ENCODE assay signal across 9 mouse cellular contexts in the genomic region with DNA sequence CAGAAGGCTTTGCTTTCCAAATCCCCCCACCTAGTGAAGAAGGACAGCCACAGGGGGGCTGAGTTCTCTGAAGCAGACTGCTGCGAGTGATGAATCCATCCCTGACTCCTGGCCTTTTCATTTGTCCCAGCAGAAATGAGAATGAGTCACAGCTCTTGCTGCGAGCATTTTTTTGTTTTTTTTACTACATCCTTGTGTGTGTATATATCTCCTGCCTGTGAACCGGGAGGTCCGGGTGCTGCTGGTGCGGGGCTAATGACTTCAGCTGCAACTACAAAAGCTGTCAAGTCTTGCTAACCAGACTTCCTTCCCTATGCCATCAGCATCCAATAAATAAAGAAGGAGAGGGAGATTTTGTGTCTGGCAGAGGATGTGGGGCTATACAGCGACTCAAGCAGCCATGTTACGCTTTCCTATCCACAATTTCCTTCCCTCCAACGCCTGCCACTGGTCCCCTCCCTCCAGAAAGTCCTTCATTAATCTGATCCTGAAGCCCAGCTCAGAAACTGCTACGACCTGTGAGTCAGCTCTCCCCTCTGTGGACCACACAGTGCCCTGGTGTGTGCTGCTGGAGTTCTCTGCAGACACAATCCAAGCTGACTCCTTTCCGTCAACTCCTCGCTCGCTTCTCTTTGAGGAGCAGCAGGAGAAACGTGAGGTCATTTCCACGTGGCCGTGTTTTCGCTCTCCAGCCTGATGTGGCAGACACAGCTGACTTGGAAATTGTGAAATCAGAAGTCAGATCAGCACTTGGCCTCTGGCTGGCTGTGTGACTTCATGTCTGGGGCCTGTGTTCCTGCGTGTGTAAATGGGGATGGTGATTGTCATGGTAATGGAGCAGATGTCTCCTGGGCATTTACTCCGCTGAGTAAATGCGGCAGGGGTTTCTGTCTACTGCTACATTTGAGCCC. TPM values are rescaled to one million over a fixed set of nuclear protein-coding genes. Genes with fewer than 3 reads are reported as not detected.
DNase-seq lines count a peak whose midpoint lies in the region; ATAC-seq lines count a peak whose summit lies in the region.
"Had no signal": no experiment of that assay in that cellular context is flagged by ENCODE, and none has a peak within 500 bp of the region (broad histone marks: within the 10 kb centered on the region; RNA-seq: fewer than 3 reads in every experiment).

No protein-coding gene starts in this region.

- peak; percentile 69 for ATAC-seq in forebrain, embryonic 13.5 days
- ATAC-seq in midbrain, embryonic 16.5 days = peak; percentile 55; the same call in 1 of the 2 replicates

- H3K9me3 ChIP-seq in forebrain, embryonic 13.5 days (replicated peaks) = no peaks in the 10 kb centered on the region
- H3K9me3 ChIP-seq in limb, embryonic 10.5 days (replicated peaks) = no peaks in the 10 kb centered on the region
- H3K9me3 ChIP-seq in midbrain, embryonic 16.5 days (replicated peaks; ENCODE audit: control insufficient read depth, low read length, poor library complexity, severe bottlenecking) = no peaks in the 10 kb centered on the region
- H3K9me3 ChIP-seq: G1E had no signal

- intact Hi-C loops in heart, postnatal 25 days (cut with DNase I) = no loop called here

- 20% methylated on average over 19 of the region's 19 CpGs for WGBS in forebrain, embryonic 13.5 days
- 42% methylated on average over 19 of the region's 19 CpGs for WGBS in limb, embryonic 10.5 days
- 7% methylated on average over 19 of the region's 19 CpGs for WGBS in midbrain, embryonic 16.5 days

- H3K9ac ChIP-seq in forebrain, embryonic 13.5 days = peak overlapping the region; percentile 36; the same call in 1 of the 2 replicates
- H3K9ac ChIP-seq in midbrain, embryonic 16.5 days (ENCODE audit: low read depth, low read length) = 0 out of 2 replicates have a peak overlapping the region, but pooled peaks have one; percentile 18

- DNase-seq in ovary, adult 18-20 months (ENCODE audit: low spot score) = peak; percentile 27
- DNase-seq in ovary, postnatal 14 days (ENCODE audit: low spot score) = no peak
- DNase-seq in heart, postnatal 25 days (ENCODE audit: low spot score) = peak; percentile 76
- DNase-seq in limb, embryonic 10.5 days (ENCODE audit: low spot score) = peak; percentile 47
- no peak for DNase-seq in thymus, adult 18-20 months
- DNase-seq in frontal cortex, postnatal 14 days (ENCODE audit: low spot score in 2 of 2) = no peak

- no peaks in the 10 kb centered on the region for H3K36me3 ChIP-seq in forebrain, embryonic 13.5 days (ENCODE audit: poor library complexity, severe bottlenecking)
- H3K36me3 ChIP-seq in limb, embryonic 10.5 days = no peaks in the 10 kb centered on the region
- H3K36me3 ChIP-seq in midbrain, embryonic 16.5 days (ENCODE audit: control insufficient read depth, insufficient read depth, low read length) = no peaks in the 10 kb centered on the region
- H3K36me3 ChIP-seq: G1E had no signal

- H3K27me3 ChIP-seq in forebrain, embryonic 13.5 days = no peaks in the 10 kb centered on the region
- H3K27me3 ChIP-seq in limb, embryonic 10.5 days (ENCODE audit: low read depth, poor library complexity, severe bottlenecking) = no peaks in the 10 kb centered on the region
- H3K27me3 ChIP-seq in midbrain, embryonic 16.5 days (ENCODE audit: control insufficient read depth, insufficient read depth, low read depth, low read length) = no peaks in the 10 kb centered on the region

- H3K4me3 ChIP-seq in forebrain, embryonic 13.5 days = no peak overlapping the region
- H3K4me3 ChIP-seq in limb, embryonic 10.5 days = no peak overlapping the region
- H3K4me3 ChIP-seq in midbrain, embryonic 16.5 days (ENCODE audit: low read depth, low read length) = no peak overlapping the region

- peak overlapping the region; percentile 80 for H3K27ac ChIP-seq in forebrain, embryonic 13.5 days
- peak overlapping the region; percentile 78 for H3K27ac ChIP-seq in limb, embryonic 10.5 days
- peak overlapping the region; percentile 55 for H3K27ac ChIP-seq in midbrain, embryonic 16.5 days (ENCODE audit: low read length)

- peaks cover 26% of the 10 kb centered on the region for H3K4me1 ChIP-seq in forebrain, embryonic 13.5 days
- peaks cover 35% of the 10 kb centered on the region for H3K4me1 ChIP-seq in limb, embryonic 10.5 days
- H3K4me1 ChIP-seq in midbrain, embryonic 16.5 days (ENCODE audit: control insufficient read depth, insufficient read depth, low read length) = peaks cover 10% of the 10 kb centered on the region; the same call in 1 of the 2 replicates

- H3K4me2 ChIP-seq in forebrain, embryonic 13.5 days = peak overlapping the region; percentile 27
- H3K4me2 ChIP-seq in midbrain, embryonic 16.5 days (ENCODE audit: low read length) = peak overlapping the region; percentile 30; the same call in 1 of the 2 replicates

RNA-seq across cellular contexts. Expression of a gene that starts 16.3 kb away (rescaled TPM):
- 28.6 and 32.7 TPM in 2 replicates for polyA plus RNA-seq in forebrain, embryonic 13.5 days (2015; fragmentation: Nextera tagmentation; extraction: Ambion mirVana)
- 1 to 10 TPM; 5.9 to 6.6 TPM for total RNA-seq in heart, postnatal 25 days (2021)
- polyA plus RNA-seq in limb, embryonic 10.5 days (2016; fragmentation: Nextera tagmentation; extraction: Ambion mirVana) = 24.6 and 26.2 TPM in 2 replicates
- 19.3 and 22.0 TPM in 2 replicates for polyA plus RNA-seq in midbrain, embryonic 16.5 days (2015; fragmentation: Nextera tagmentation; extraction: Ambion mirVana)

Comparison
In these comparisons a context has a peak if more than half of its experiments do, and no peak if none do; other contexts are left out.
1. DNase-seq: peak in ovary, adult 18-20 months (single experiment), heart, postnatal 25 days (single experiment) and limb, embryonic 10.5 days (single experiment); none in ovary, postnatal 14 days (single experiment), thymus, adult 18-20 months (0 of 2) and frontal cortex, postnatal 14 days (0 of 2).
2. Peak in every context shown above with its lines, with median percentiles within 50 percentile points of each other: H3K27ac ChIP-seq.